17 mouse cellular contexts compared by ENCODE assay signal in genomic region chr3:105367972-105368371, GRCm38 (mm10).
"Had no signal": no experiment of that assay in that cellular context is flagged by ENCODE, and none has a peak within 500 bp of the region (broad histone marks: within the 10 kb centered on the region; RNA-seq: fewer than 3 reads in every experiment).

No protein-coding gene starts in this region.

- H3K9me3 ChIP-seq: kidney, embryonic 15.5 days; liver, embryonic 13.5 days had no signal

- H3K9ac ChIP-seq: kidney, embryonic 15.5 days; liver, embryonic 13.5 days had no signal

- H3K27me3 ChIP-seq: kidney, embryonic 15.5 days; liver, embryonic 13.5 days had no signal

- H3K4me3 ChIP-seq: kidney, embryonic 15.5 days; left cerebral cortex, adult 2 months; liver, embryonic 13.5 days; myocyte had no signal

- H3K4me2 ChIP-seq: kidney, embryonic 15.5 days; liver, embryonic 13.5 days; midbrain, embryonic 11.5 days had no signal

- ATAC-seq: midbrain, embryonic 16.5 days had no signal

- H3K36me3 ChIP-seq: kidney, embryonic 15.5 days; liver, embryonic 13.5 days had no signal

- DNase-seq: kidney, adult 8-10 months; kidney, postnatal 10 days; kidney, postnatal 36 days; layer of hippocampus, postnatal 36 days; liver, embryonic 13.5 days; lung, adult 2 months; lung, postnatal 14 days; lung, postnatal 4 days; retina, postnatal 1 day; right cerebral cortex, postnatal 25 days; thymus, adult 18-20 months; thymus, postnatal 36 days had no signal

- H3K27ac ChIP-seq: kidney, embryonic 15.5 days; left cerebral cortex, adult 2 months; liver, embryonic 13.5 days had no signal

- H3K4me1 ChIP-seq: liver, embryonic 13.5 days had no signal
